Mouse (Mus musculus): ENCODE measurements around the gene Ank2.

DNA sequence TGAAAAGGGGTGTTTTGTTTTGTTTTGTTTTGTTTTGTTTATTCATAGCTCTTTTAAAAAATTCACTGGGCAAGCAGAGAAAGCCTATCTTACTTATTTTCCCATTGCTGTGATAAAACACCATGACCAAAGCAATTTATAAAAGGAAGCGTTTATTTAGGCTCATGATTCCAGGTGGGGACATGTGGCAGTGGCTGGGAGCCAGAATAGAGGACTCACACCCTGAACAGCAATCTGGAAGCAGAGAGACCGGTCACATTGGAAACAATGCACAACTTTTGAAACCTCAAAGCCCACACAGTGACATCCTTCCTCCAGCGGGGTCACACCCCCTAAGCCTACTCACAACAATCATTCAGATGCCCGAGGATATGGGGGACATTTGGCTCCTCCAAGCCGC lies 285.6 kb downstream of the Ank2 start:
- TF ChIP-seq POLR2A (IDR thresholded peaks at IDR 0.05; ENCODE audit: borderline replicate concordance, low read depth, low read length) (no peak), CTCF (IDR thresholded peaks at IDR 0.05; ENCODE audit: low read depth, low read length) (no peak)
